Mouse (Mus musculus): ENCODE measurements around the gene Lcor. TPM values are rescaled to one million over a fixed set of nuclear protein-coding genes. Genes with fewer than 3 reads are reported as not detected.

The Lcor gene
- polyA plus RNA-seq, 1 experiment from 2014 or later = 23.5 TPM

Small RNA genes within 50 kb of the gene (microRNA-seq; reads per million reads assigned to microRNA genes)
- gene Mir8091 = not detected

Other genes with a start within 250 kb of the Lcor start
- gene Tm9sf3, start 218.6 kb upstream of the Lcor start, polyA plus RNA-seq (2015; fragmentation: Nextera tagmentation; extraction: Ambion mirVana) = 85.4 and 87.8 TPM in 2 replicates
- 2.4 and 3.0 TPM in 2 replicates for gene Pik3ap1, start 97.5 kb upstream of the Lcor start, polyA plus RNA-seq (2015; fragmentation: Nextera tagmentation; extraction: Ambion mirVana)
- gene Gm340, start 99.7 kb downstream of the Lcor start, polyA plus RNA-seq (2015; fragmentation: Nextera tagmentation; extraction: Ambion mirVana) = 2.5 and 2.6 TPM in 2 replicates